Mouse (Mus musculus): ENCODE data around the gene St5.

The St5 gene

GRCm38 (mm10) chr7:109703190-109704015 is at the start of gene St5, which contains the start of gene Akip1:
TSS of gene St5 (minus strand) at chr7:109703605.
TSS of gene Akip1 (plus strand) at chr7:109703690.
- in situ Hi-C loops (cut with MboI; ENCODE audit: low sequenced_read_pairs), result no loop called here

- in situ Hi-C loops (cut with MboI; ENCODE audit: low sequenced_read_pairs), result no loop called here
Observed at GRCm38 (mm10) chr7:109752008-109752925, 48.9 kb upstream of the St5 start, which contains the start of gene Tmem9b. TSS of gene Tmem9b (minus strand) at chr7:109752875.

- in situ Hi-C loops (cut with MboI; ENCODE audit: low sequenced_read_pairs), result no loop called here
Observed at GRCm38 (mm10) chr7:109751427-109752007, 48.1 kb upstream of the St5 start.

- in situ Hi-C loops (cut with MboI; ENCODE audit: low sequenced_read_pairs), result no loop called here
Observed at GRCm38 (mm10) chr7:109747747-109748146, 44.3 kb upstream of the St5 start.

GRCm38 (mm10) chr7:109741703-109742102 is 38.3 kb upstream of the St5 start:
- in situ Hi-C loops (cut with MboI; ENCODE audit: low sequenced_read_pairs), result no loop called here

GRCm38 (mm10) chr7:109741060-109741459 is 37.7 kb upstream of the St5 start:
- in situ Hi-C loops (cut with MboI; ENCODE audit: low sequenced_read_pairs), result no loop called here

- in situ Hi-C loops (cut with MboI; ENCODE audit: low sequenced_read_pairs), result no loop called here
Observed at GRCm38 (mm10) chr7:109739822-109740370, 36.5 kb upstream of the St5 start.

GRCm38 (mm10) chr7:109734806-109735205 is 31.4 kb upstream of the St5 start:
- in situ Hi-C loops (cut with MboI; ENCODE audit: low sequenced_read_pairs), result no loop called here

- in situ Hi-C loops (cut with MboI; ENCODE audit: low sequenced_read_pairs), result no loop called here
Observed at GRCm38 (mm10) chr7:109731626-109732025, 28.2 kb upstream of the St5 start, which contains the start of gene Ascl3. TSS of gene Ascl3 (minus strand) at chr7:109731726.

- in situ Hi-C loops (cut with MboI; ENCODE audit: low sequenced_read_pairs), result no loop called here
Observed at GRCm38 (mm10) chr7:109723697-109724096, 20.3 kb upstream of the St5 start, which contains the start of gene BC051019. TSS of gene BC051019 (minus strand) at chr7:109723850.

- in situ Hi-C loops (cut with MboI; ENCODE audit: low sequenced_read_pairs), result no loop called here
Observed at GRCm38 (mm10) chr7:109723114-109723513, 19.7 kb upstream of the St5 start.

GRCm38 (mm10) chr7:109722618-109723017 is 19.2 kb upstream of the St5 start:
- in situ Hi-C loops (cut with MboI; ENCODE audit: low sequenced_read_pairs), result no loop called here

GRCm38 (mm10) chr7:109719286-109719685 is 15.9 kb upstream of the St5 start:
- in situ Hi-C loops (cut with MboI; ENCODE audit: low sequenced_read_pairs), result no loop called here

GRCm38 (mm10) chr7:109713434-109713982 is 10.1 kb upstream of the St5 start:
- in situ Hi-C loops (cut with MboI; ENCODE audit: low sequenced_read_pairs), result no loop called here

- in situ Hi-C loops (cut with MboI; ENCODE audit: low sequenced_read_pairs), result no loop called here
Observed at GRCm38 (mm10) chr7:109712198-109712597, 8.8 kb upstream of the St5 start.

- in situ Hi-C loops (cut with MboI; ENCODE audit: low sequenced_read_pairs), result no loop called here
Observed at GRCm38 (mm10) chr7:109710069-109710468, 6.7 kb upstream of the St5 start.

- in situ Hi-C loops (cut with MboI; ENCODE audit: low sequenced_read_pairs), result no loop called here
Observed at GRCm38 (mm10) chr7:109708961-109709382, 5.6 kb upstream of the St5 start.

- in situ Hi-C loops (cut with MboI; ENCODE audit: low sequenced_read_pairs), result no loop called here
Observed at GRCm38 (mm10) chr7:109707023-109707785, 3.8 kb upstream of the St5 start.

GRCm38 (mm10) chr7:109704461-109704860 is 1.1 kb upstream of the St5 start:
- in situ Hi-C loops (cut with MboI; ENCODE audit: low sequenced_read_pairs), result no loop called here

GRCm38 (mm10) chr7:109704016-109704377 is 592 bp upstream of the St5 start:
- in situ Hi-C loops (cut with MboI; ENCODE audit: low sequenced_read_pairs), result no loop called here

Data from CH12F3 (cell line).